Mouse (Mus musculus) embryonic facial prominence, embryonic 15.5 days (tissue): ENCODE measurements around the gene Adam11. TPM values are rescaled to one million over a fixed set of nuclear protein-coding genes. Genes with fewer than 3 reads are reported as not detected.

Source experiments
- ATAC-seq: fragments of 200-750 bp; cut with Nextera tagmentation; 2 replicates; pipeline ENCODE4 v1.8.0; 2017; ENCODE audit warnings: low read depth, moderate TSS enrichment; ENCODE audit not compliant: insufficient number of reproducible peaks, low FRiP score, low TSS enrichment
- H3K27ac ChIP-seq: fragments of 300-500 bp; sonication (generic); replicated peaks from 2 replicates; pipeline ENCODE4 v1.5.1; 2015; ENCODE audit warnings: mild to moderate bottlenecking, inconsistent platforms
- H3K27me3 ChIP-seq: fragments of 300-500 bp; sonication (generic); 2 replicates; pipeline ENCODE4 v1.6.1; 2015; ENCODE audit warnings: inconsistent platforms
- H3K36me3 ChIP-seq: fragments of 300-500 bp; sonication (generic); 2 replicates; pipeline ENCODE4 v1.6.1; 2015; ENCODE audit warnings: mild to moderate bottlenecking, inconsistent platforms
- H3K4me1 ChIP-seq: fragments of 300-500 bp; sonication (generic); 2 replicates; pipeline ENCODE4 v1.6.1; 2015; ENCODE audit warnings: inconsistent platforms
- H3K4me2 ChIP-seq: fragments of 300-500 bp; sonication (generic); replicated peaks from 2 replicates; pipeline ENCODE4 v1.6.1; 2015; ENCODE audit warnings: mild to moderate bottlenecking, inconsistent platforms
- H3K4me3 ChIP-seq: fragments of 300-500 bp; sonication (generic); replicated peaks from 2 replicates; pipeline ENCODE4 v1.5.1; 2015; ENCODE audit warnings: mild to moderate bottlenecking, inconsistent platforms
- H3K9ac ChIP-seq: fragments of 300-500 bp; sonication (generic); 2 replicates; pipeline ENCODE4 v1.6.1; 2015; ENCODE audit warnings: inconsistent platforms
- H3K9me3 ChIP-seq: fragments of 300-500 bp; sonication (generic); replicated peaks from 2 replicates; pipeline ENCODE4 v1.6.1; 2016; ENCODE audit warnings: inconsistent platforms
- WGBS: fragments of 180-500 bp; shearing (Covaris S2); methylation state at CpG from one replicate; pipeline ENCODE4 v1.1.7; 2015; 5-methylcytosine and 5-hydroxymethylcytosine counted together
- polyA plus RNA-seq: library from polyadenylated mRNA; unstranded; fragments of >200 nt; fragmentation: Nextera tagmentation; extraction: Ambion mirVana; gene quantifications from 2 replicates; pipeline ENCODE4 v1.2.1, GENCODE M21; 2015

Adam11 gene
- polyA plus RNA-seq, 1 experiment from 2014 or later: 7.1 TPM

DNA sequence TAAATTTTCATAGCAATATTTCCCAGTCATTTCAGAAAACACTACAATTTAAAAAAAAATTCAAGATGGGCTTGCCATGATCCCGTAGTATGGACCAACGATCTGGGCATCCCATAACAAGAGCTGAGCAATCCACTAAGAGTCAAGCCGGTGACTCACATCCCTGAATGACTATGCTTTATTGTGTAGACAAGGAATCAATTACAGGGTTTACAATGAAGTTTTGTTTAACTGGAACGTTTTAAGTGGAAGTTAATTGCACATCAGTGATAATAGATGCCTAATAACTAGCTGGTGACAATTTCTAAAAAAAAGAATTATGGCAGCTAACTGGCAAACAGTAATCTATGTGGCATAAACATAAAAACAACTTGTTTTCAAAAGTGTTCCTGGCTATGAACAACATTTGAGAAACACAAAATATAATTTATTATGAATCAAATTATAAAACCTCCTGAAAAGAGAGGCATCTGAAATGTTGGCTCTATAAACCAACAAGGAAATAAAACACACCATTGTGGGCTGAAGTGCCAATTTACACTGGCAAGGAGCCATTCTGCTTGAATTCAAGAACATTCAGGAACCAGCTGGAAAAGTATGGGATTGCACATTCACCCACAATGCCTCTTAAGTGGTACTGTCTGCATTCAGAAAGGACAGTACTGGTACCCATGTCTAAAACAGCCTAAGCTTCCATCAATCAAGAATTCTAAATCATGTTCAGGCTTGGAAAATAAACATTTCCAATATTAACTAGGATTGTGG, 49.7 kb downstream of the Adam11 start:
- Histone ChIP-seq H3K4me1 (peaks cover 12% of the 10 kb centered on the region), H3K27me3 (no peaks in the 10 kb centered on the region), H3K36me3 (peaks cover 6% of the 10 kb centered on the region; the same call in 1 of the 2 replicates), H3K27ac (no peak overlapping the region), H3K9ac (no peak overlapping the region), H3K4me3 (no peak overlapping the region), H3K4me2 (no peak overlapping the region), H3K9me3 (no peaks in the 10 kb centered on the region)
- WGBS: 42% methylated on average over 4 of the region's 4 CpGs
- ATAC-seq: no peak

DNA sequence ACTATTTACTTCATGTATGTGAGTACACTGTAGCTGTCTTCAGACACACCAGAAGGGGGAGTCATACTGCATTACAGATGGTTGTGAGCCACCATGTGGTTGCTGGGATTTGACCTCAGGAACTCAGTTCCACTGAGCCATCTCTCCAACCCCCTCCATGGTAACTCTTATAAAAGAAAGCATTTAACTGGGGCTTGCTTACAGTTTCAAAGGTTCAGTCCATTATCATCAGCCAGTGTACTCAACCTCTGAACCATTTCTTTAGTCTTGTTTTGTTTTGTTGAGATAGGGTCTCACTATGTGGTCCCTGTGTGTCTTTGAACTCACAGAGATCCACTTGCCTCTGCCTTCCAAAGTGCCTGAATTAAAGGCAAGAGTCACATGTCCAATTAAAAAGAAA, 53.6 kb downstream of the Adam11 start:
- Histone ChIP-seq H3K9me3 (no peaks in the 10 kb centered on the region), H3K36me3 (peaks cover 6% of the 10 kb centered on the region; the same call in 1 of the 2 replicates), H3K27ac (no peak overlapping the region), H3K27me3 (no peaks in the 10 kb centered on the region), H3K4me1 (peaks cover 30% of the 10 kb centered on the region), H3K4me3 (no peak overlapping the region), H3K4me2 (no peak overlapping the region), H3K9ac (no peak overlapping the region)
- ATAC-seq: no peak

GRCm38 (mm10) chr11:102818121-102819020, 57.1 kb downstream of the Adam11 start:
- H3K4me1 ChIP-seq: peaks cover 26% of the 10 kb centered on the region
- ATAC-seq: peak; percentile 47

GRCm38 (mm10) chr11:102819021-102819782, 58.0 kb downstream of the Adam11 start, which contains the start of gene Gjc1:
TSS of gene Gjc1 (minus strand) at chr11:102819700.
- Histone ChIP-seq H3K9ac (peak within 1 kb of the TSS; percentile 87), H3K4me1 (peaks cover 26% of the 10 kb centered on the region), H3K4me3 (peak within 1 kb of the TSS; percentile 84), H3K27ac (peak within 1 kb of the TSS; percentile 98), H3K36me3 (no peaks in the 10 kb centered on the region), H3K27me3 (no peaks in the 10 kb centered on the region), H3K9me3 (no peaks in the 10 kb centered on the region), H3K4me2 (peak within 1 kb of the TSS; percentile 80)
- WGBS: under 1% methylated on average over 69 of the region's 97 CpGs
- ATAC-seq: peak; percentile 90

More at GRCm38 (mm10) chr11:102818121-102819020, 57.1 kb downstream of the Adam11 start:
- H3K27me3 ChIP-seq: no peaks in the 10 kb centered on the region
- H3K9me3 ChIP-seq: no peaks in the 10 kb centered on the region
- H3K4me2 ChIP-seq: peak overlapping the region; percentile 80
- under 1% methylated on average over 86 of the region's 92 CpGs for WGBS
- H3K4me3 ChIP-seq: peak overlapping the region; percentile 84
- H3K36me3 ChIP-seq: no peaks in the 10 kb centered on the region
- H3K27ac ChIP-seq: peak overlapping the region; percentile 98
- peak overlapping the region; percentile 87 for H3K9ac ChIP-seq

- Histone ChIP-seq H3K4me2 (peak overlapping the region; percentile 80), H3K9ac (no peak overlapping the region), H3K4me1 (peaks cover 26% of the 10 kb centered on the region), H3K27me3 (no peaks in the 10 kb centered on the region), H3K4me3 (peak overlapping the region; percentile 84), H3K36me3 (no peaks in the 10 kb centered on the region), H3K9me3 (no peaks in the 10 kb centered on the region), H3K27ac (peak overlapping the region; percentile 98)
- no peak for ATAC-seq
- 3% methylated on average over 14 of the region's 14 CpGs for whole genome bisulfite sequencing
These were observed 58.6 kb downstream of the Adam11 start for GRCm38 (mm10) chr11:102819783-102820385.

- no peaks in the 10 kb centered on the region for H3K9me3 ChIP-seq
- H3K27ac ChIP-seq: no peak overlapping the region
- H3K4me3 ChIP-seq: no peak overlapping the region
- ATAC-seq: no peak
- H3K9ac ChIP-seq: no peak overlapping the region
- peaks cover 26% of the 10 kb centered on the region for H3K4me1 ChIP-seq
- WGBS: 14% methylated on average over 3 of the region's 3 CpGs
- no peaks in the 10 kb centered on the region for H3K27me3 ChIP-seq
- no peaks in the 10 kb centered on the region for H3K36me3 ChIP-seq
- no peak overlapping the region for H3K4me2 ChIP-seq
These were observed 59.2 kb downstream of the Adam11 start for GRCm38 (mm10) chr11:102820432-102820831.

GRCm38 (mm10) chr11:102821231-102821630, 60.0 kb downstream of the Adam11 start:
- Histone ChIP-seq H3K9me3 (no peaks in the 10 kb centered on the region), H3K36me3 (no peaks in the 10 kb centered on the region), H3K4me3 (no peak overlapping the region), H3K27me3 (no peaks in the 10 kb centered on the region), H3K4me2 (no peak overlapping the region), H3K9ac (no peak overlapping the region), H3K27ac (no peak overlapping the region), H3K4me1 (peaks cover 20% of the 10 kb centered on the region)
- ATAC-seq: no peak
- WGBS: 56% methylated on average over 6 of the region's 6 CpGs

DNA sequence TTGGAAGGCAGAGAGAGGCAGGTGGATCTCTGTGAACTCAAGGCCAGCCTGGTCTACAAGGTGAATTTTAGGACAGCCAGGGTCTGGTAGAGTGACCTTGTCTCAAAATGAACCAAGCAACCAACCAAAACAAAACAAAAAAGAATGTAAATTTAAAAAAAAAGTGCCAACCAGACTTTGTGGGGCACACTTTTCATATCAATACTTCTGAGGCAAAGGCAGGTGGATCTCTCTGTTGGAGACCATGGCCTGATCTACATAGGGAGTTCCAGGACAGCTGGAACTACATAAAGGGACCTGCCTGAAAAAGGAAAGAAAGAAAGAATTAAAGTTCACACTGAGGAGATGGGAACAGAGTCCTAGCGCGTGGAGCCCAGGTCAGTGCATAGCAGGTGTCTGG, 65.2 kb downstream of the Adam11 start:
- Histone ChIP-seq H3K9me3 (no peaks in the 10 kb centered on the region), H3K4me1 (no peaks in the 10 kb centered on the region), H3K9ac (no peak overlapping the region), H3K27ac (no peak overlapping the region), H3K4me3 (no peak overlapping the region), H3K4me2 (no peak overlapping the region), H3K36me3 (no peaks in the 10 kb centered on the region), H3K27me3 (no peaks in the 10 kb centered on the region)
- WGBS: 73% methylated on average over 2 of the region's 2 CpGs
- no peak for ATAC-seq

- Histone ChIP-seq H3K9me3 (no peaks in the 10 kb centered on the region), H3K4me1 (no peaks in the 10 kb centered on the region), H3K4me3 (no peak overlapping the region), H3K36me3 (no peaks in the 10 kb centered on the region), H3K27ac (no peak overlapping the region), H3K27me3 (no peaks in the 10 kb centered on the region), H3K4me2 (no peak overlapping the region), H3K9ac (no peak overlapping the region)
- ATAC-seq: no peak
- 37% methylated on average over 4 of the region's 4 CpGs for WGBS
These were observed 65.9 kb downstream of the Adam11 start for GRCm38 (mm10) chr11:102827097-102827496.
